In genomic region chr8:45239363-45239762, GRCm38 (mm10) we compare ENCODE assay signal across 31 mouse cellular contexts. TPM values are rescaled to one million over a fixed set of nuclear protein-coding genes. Genes with fewer than 3 reads are reported as not detected.
DNase-seq lines count a peak whose midpoint lies in the region; ATAC-seq and TF ChIP-seq lines count a peak whose summit lies in the region.
"Had no signal": no experiment of that assay in that cellular context is flagged by ENCODE, and none has a peak within 500 bp of the region (broad histone marks: within the 10 kb centered on the region; RNA-seq: fewer than 3 reads in every experiment).

No protein-coding gene starts in this region.

- intact Hi-C loops in left cerebral cortex, postnatal 25 days (cut with DNase I) = loop anchor here (10.0 kb wide), 1 partner anchor 305 kb away; the partner anchor contains the start of gene Fat1

- peak; percentile 25; the same call in 1 of the 2 replicates for ATAC-seq in liver, embryonic 15.5 days (ENCODE audit: insufficient read depth)
- ATAC-seq in liver, embryonic 11.5 days (replicated peaks; ENCODE audit: low FRiP score) = no peak
- ATAC-seq in intestine, embryonic 15.5 days = peak; percentile 78
- ATAC-seq in liver, postnatal 0 days = peak; percentile 90
- ATAC-seq in megakaryocyte progenitor cell, adult 5-6 weeks (replicated peaks; ENCODE audit: poor library complexity) = no peak
- ATAC-seq: forebrain, embryonic 15.5 days; hindbrain, embryonic 16.5 days had no signal

- 0 out of 2 replicates have a peak, but pooled peaks cover 3% of the 10 kb centered on the region for H3K4me1 ChIP-seq in liver, embryonic 15.5 days (replicated peaks)
- no peaks in the 10 kb centered on the region for H3K4me1 ChIP-seq in liver, embryonic 11.5 days (replicated peaks; ENCODE audit: control insufficient read depth, insufficient read depth, low read length)
- H3K4me1 ChIP-seq in intestine, embryonic 15.5 days (replicated peaks) = 0 out of 2 replicates have a peak, but pooled peaks cover 3% of the 10 kb centered on the region
- peaks cover 11% of the 10 kb centered on the region; the same call in 1 of the 2 replicates for H3K4me1 ChIP-seq in liver, postnatal 0 days (ENCODE audit: insufficient read depth)
- H3K4me1 ChIP-seq: embryonic facial prominence, embryonic 12.5 days; embryonic facial prominence, embryonic 15.5 days; forebrain, embryonic 12.5 days; forebrain, embryonic 15.5 days; heart, embryonic 15.5 days had no signal

- H3K9ac ChIP-seq in liver, embryonic 15.5 days = no peak overlapping the region
- no peak overlapping the region for H3K9ac ChIP-seq in liver, embryonic 11.5 days (ENCODE audit: low read depth, low read length)
- no peak overlapping the region for H3K9ac ChIP-seq in intestine, embryonic 15.5 days
- H3K9ac ChIP-seq in liver, postnatal 0 days (replicated peaks) = no peak overlapping the region
- H3K9ac ChIP-seq: embryonic facial prominence, embryonic 12.5 days; embryonic facial prominence, embryonic 15.5 days; forebrain, embryonic 12.5 days; forebrain, embryonic 15.5 days; heart, embryonic 12.5 days; heart, embryonic 15.5 days; hindbrain, embryonic 13.5 days had no signal

- no peaks in the 10 kb centered on the region for H3K36me3 ChIP-seq in liver, embryonic 15.5 days (replicated peaks)
- H3K36me3 ChIP-seq in liver, embryonic 11.5 days (ENCODE audit: control insufficient read depth, insufficient read depth, low read length) = no peaks in the 10 kb centered on the region
- H3K36me3 ChIP-seq in intestine, embryonic 15.5 days = no peaks in the 10 kb centered on the region
- H3K36me3 ChIP-seq in liver, postnatal 0 days (replicated peaks; ENCODE audit: insufficient read depth, low read length) = no peaks in the 10 kb centered on the region
- H3K36me3 ChIP-seq: embryonic facial prominence, embryonic 12.5 days; embryonic facial prominence, embryonic 15.5 days; forebrain, embryonic 12.5 days; forebrain, embryonic 15.5 days; G1E; heart, embryonic 12.5 days; heart, embryonic 15.5 days; hindbrain, embryonic 10.5 days; hindbrain, embryonic 13.5 days had no signal

- 61% methylated on average over 8 of the region's 8 CpGs for WGBS in liver, embryonic 15.5 days (ENCODE audit: insufficient replicate concordance)
- WGBS in liver, embryonic 11.5 days = 86% methylated on average over 8 of the region's 8 CpGs
- 67% methylated on average over 8 of the region's 8 CpGs for WGBS in intestine, embryonic 15.5 days
- WGBS in liver, postnatal 0 days (ENCODE audit: insufficient replicate concordance) = 54% methylated on average over 8 of the region's 8 CpGs

- no peak overlapping the region for H3K4me2 ChIP-seq in liver, embryonic 15.5 days
- H3K4me2 ChIP-seq in liver, embryonic 11.5 days = no peak overlapping the region
- H3K4me2 ChIP-seq in intestine, embryonic 15.5 days (replicated peaks) = no peak overlapping the region
- no peak overlapping the region for H3K4me2 ChIP-seq in liver, postnatal 0 days (ENCODE audit: low read depth, low read length)
- H3K4me2 ChIP-seq: embryonic facial prominence, embryonic 12.5 days; embryonic facial prominence, embryonic 15.5 days; forebrain, embryonic 12.5 days; forebrain, embryonic 15.5 days; heart, embryonic 12.5 days; heart, embryonic 15.5 days; hindbrain, embryonic 13.5 days had no signal

- no peak overlapping the region for H3K27ac ChIP-seq in liver, embryonic 15.5 days (replicated peaks)
- H3K27ac ChIP-seq in liver, embryonic 11.5 days (ENCODE audit: low read depth, low read length) = no peak overlapping the region
- H3K27ac ChIP-seq in intestine, embryonic 15.5 days = no peak overlapping the region
- H3K27ac ChIP-seq in liver, postnatal 0 days (ENCODE audit: low read depth) = peak overlapping the region; percentile 69
- H3K27ac ChIP-seq: embryonic facial prominence, embryonic 12.5 days; embryonic facial prominence, embryonic 15.5 days; forebrain, embryonic 12.5 days; forebrain, embryonic 15.5 days; heart, embryonic 15.5 days; hindbrain, embryonic 10.5 days; hindbrain, embryonic 13.5 days had no signal

- H3K4me3 ChIP-seq in liver, embryonic 15.5 days (replicated peaks) = no peak overlapping the region
- H3K4me3 ChIP-seq in liver, embryonic 11.5 days (ENCODE audit: low read depth, low read length) = no peak overlapping the region
- no peak overlapping the region for H3K4me3 ChIP-seq in intestine, embryonic 15.5 days (replicated peaks)
- H3K4me3 ChIP-seq in liver, postnatal 0 days (ENCODE audit: low read depth, low read length) = no peak overlapping the region
- H3K4me3 ChIP-seq: embryonic facial prominence, embryonic 12.5 days; embryonic facial prominence, embryonic 15.5 days; forebrain, embryonic 12.5 days; forebrain, embryonic 15.5 days; heart, embryonic 12.5 days; heart, embryonic 15.5 days; hindbrain, embryonic 10.5 days; hindbrain, embryonic 13.5 days had no signal

- no peaks in the 10 kb centered on the region for H3K27me3 ChIP-seq in liver, embryonic 15.5 days
- H3K27me3 ChIP-seq in liver, embryonic 11.5 days (replicated peaks; ENCODE audit: control insufficient read depth, insufficient read depth, low read length) = no peaks in the 10 kb centered on the region
- no peaks in the 10 kb centered on the region for H3K27me3 ChIP-seq in intestine, embryonic 15.5 days (replicated peaks)
- no peaks in the 10 kb centered on the region for H3K27me3 ChIP-seq in liver, postnatal 0 days (ENCODE audit: insufficient read depth, low read length)
- H3K27me3 ChIP-seq: CH12.LX; embryonic facial prominence, embryonic 12.5 days; forebrain, embryonic 12.5 days; forebrain, embryonic 15.5 days had no signal

- DNase-seq in liver, embryonic 11.5 days (ENCODE audit: low spot score) = no peak
- no peak for DNase-seq in liver, postnatal 0 days
- DNase-seq in left cerebral cortex, postnatal 25 days (ENCODE audit: low spot score in 2 of 2) = no peak
- DNase-seq: adrenal gland, adult 2 months; adrenal gland, postnatal 14 days; B cell, adult 2 months; cerebellum, adult 11 months; cerebellum, adult 2 months; cerebellum, adult 9-11 months; cerebellum, postnatal 25 days; gastrocnemius, postnatal 25 days; heart, adult 18-20 months; heart, postnatal 10 days; heart, postnatal 36 days had no signal

- no peaks in the 10 kb centered on the region for H3K9me3 ChIP-seq in liver, embryonic 15.5 days (replicated peaks)
- H3K9me3 ChIP-seq in liver, embryonic 11.5 days (ENCODE audit: control insufficient read depth, low read length) = no peaks in the 10 kb centered on the region
- H3K9me3 ChIP-seq in intestine, embryonic 15.5 days = no peaks in the 10 kb centered on the region
- H3K9me3 ChIP-seq in liver, postnatal 0 days (ENCODE audit: low read length) = no peaks in the 10 kb centered on the region
- H3K9me3 ChIP-seq: embryonic facial prominence, embryonic 12.5 days; embryonic facial prominence, embryonic 15.5 days; forebrain, embryonic 12.5 days; forebrain, embryonic 15.5 days; heart, embryonic 12.5 days; heart, embryonic 15.5 days; hindbrain, embryonic 10.5 days; hindbrain, embryonic 13.5 days had no signal

- TF ChIP-seq CTCF in liver, postnatal 0 days (IDR thresholded peaks at IDR 0.05; ENCODE audit: low read depth) = no peak

- peak; percentile 66 for TF ChIP-seq EP300 in liver, postnatal 0 days (IDR thresholded peaks at IDR 0.05; ENCODE audit: low read depth)

RNA-seq across cellular contexts. Expression of gene F11, which starts 22.5 kb away (rescaled TPM):
- 28.7 and 38.8 TPM in 2 replicates for polyA plus RNA-seq in liver, embryonic 15.5 days (2015; fragmentation: Nextera tagmentation; extraction: Ambion mirVana)
- 1.6 and 2.4 TPM in 2 replicates for polyA plus RNA-seq in liver, embryonic 11.5 days (2014; fragmentation: Nextera tagmentation; extraction: Ambion mirVana)
- polyA plus RNA-seq in intestine, embryonic 15.5 days (2015; fragmentation: Nextera tagmentation; extraction: Ambion mirVana) = 0.46 and 0.68 TPM in 2 replicates
- polyA plus RNA-seq in liver, postnatal 0 days (2015; fragmentation: Nextera tagmentation; extraction: Ambion mirVana) = 55.4 and 60.8 TPM in 2 replicates
- not detected for total RNA-seq in left cerebral cortex, postnatal 25 days (2021)
- not detected in 2 replicates for total RNA-seq in megakaryocyte progenitor cell, adult 5-6 weeks (2015)
- total RNA-seq in megakaryocyte progenitor cell, adult 5-6 weeks (2017) = not detected in 2 replicates
- total RNA-seq: adrenal gland, adult 2 months; CH12.LX; common myeloid progenitor, adult 5-6 weeks; G1E; gastrocnemius, adult 8-10 months; gastrocnemius, postnatal 25 days; heart, adult 18-20 months; heart, postnatal 10 days; heart, postnatal 36 days had no signal
- polyA plus RNA-seq: adrenal gland, adult 2 months; cerebellum, adult 2 months; embryonic facial prominence, embryonic 12.5 days; embryonic facial prominence, embryonic 15.5 days; forebrain, embryonic 12.5 days; forebrain, embryonic 15.5 days; G1E; gonadal fat pad, adult 2 months; heart, embryonic 12.5 days; heart, embryonic 15.5 days; hindbrain, embryonic 10.5 days; hindbrain, embryonic 13.5 days; hindbrain, embryonic 16.5 days had no signal

RNA-seq across cellular contexts. Expression of gene Klkb1, which starts 55.3 kb away (rescaled TPM):
- polyA plus RNA-seq in liver, embryonic 15.5 days (2015; fragmentation: Nextera tagmentation; extraction: Ambion mirVana) = 8.7 and 11.5 TPM in 2 replicates
- 0.35 and 0.41 TPM in 2 replicates for polyA plus RNA-seq in liver, embryonic 11.5 days (2014; fragmentation: Nextera tagmentation; extraction: Ambion mirVana)
- 0.08 and 0.11 TPM in 2 replicates for polyA plus RNA-seq in intestine, embryonic 15.5 days (2015; fragmentation: Nextera tagmentation; extraction: Ambion mirVana)
- 29.5 and 30.1 TPM in 2 replicates for polyA plus RNA-seq in liver, postnatal 0 days (2015; fragmentation: Nextera tagmentation; extraction: Ambion mirVana)
- not detected for total RNA-seq in left cerebral cortex, postnatal 25 days (2021)
- total RNA-seq in megakaryocyte progenitor cell, adult 5-6 weeks (2015) = not detected in 2 replicates
- total RNA-seq in megakaryocyte progenitor cell, adult 5-6 weeks (2017) = not detected in 2 replicates
- total RNA-seq: CH12.LX; common myeloid progenitor, adult 5-6 weeks; gastrocnemius, postnatal 25 days; heart, adult 18-20 months; heart, postnatal 10 days; heart, postnatal 36 days had no signal
- polyA plus RNA-seq: forebrain, embryonic 15.5 days; G1E; heart, embryonic 12.5 days; heart, embryonic 15.5 days; hindbrain, embryonic 10.5 days; hindbrain, embryonic 13.5 days had no signal

Comparison
In these comparisons a context has a peak if more than half of its experiments do, and no peak if none do; other contexts are left out.
1. ATAC-seq: peak in liver, embryonic 15.5 days (single experiment), intestine, embryonic 15.5 days (single experiment) and liver, postnatal 0 days (single experiment); none in liver, embryonic 11.5 days (single experiment) and megakaryocyte progenitor cell, adult 5-6 weeks (single experiment).